In genomic region chr5:121842665-121843118, GRCm38 (mm10) we compare ENCODE assay signal across 8 mouse cellular contexts. TPM values are rescaled to one million over a fixed set of nuclear protein-coding genes. Genes with fewer than 3 reads are reported as not detected.
DNase-seq lines count a peak whose midpoint lies in the region; ATAC-seq and TF ChIP-seq lines count a peak whose summit lies in the region.

No protein-coding gene starts in this region.

- WGBS in hindbrain, embryonic 15.5 days = under 1% methylated on average over 33 of the region's 33 CpGs

- peak overlapping the region; percentile 84 for H3K4me2 ChIP-seq in hindbrain, embryonic 15.5 days

- TF ChIP-seq CTCF in gastrocnemius, adult 2 months (IDR thresholded peaks at IDR 0.05) = no peak; the same call in 1 of the 2 replicates

- peaks cover 24% of the 10 kb centered on the region for H3K4me1 ChIP-seq in hindbrain, embryonic 15.5 days (replicated peaks)
- peaks cover 71% of the 10 kb centered on the region for H3K4me1 ChIP-seq in megakaryocyte, embryonic 14.5 days

- DNase-seq in T-cell, adult 2 months (ENCODE audit: low spot score) = peak; percentile 81
- DNase-seq in cerebellum, postnatal 25 days = peak; percentile 93 to 95
- DNase-seq in gastrocnemius, adult 2 months = peak; percentile 91
- DNase-seq in left cerebral cortex, postnatal 14 days (ENCODE audit: low spot score in 2 of 2) = peak; percentile 77 to 86
- peak; percentile 83 to 85 for DNase-seq in right cerebral cortex, adult 2 months (ENCODE audit: low spot score in 2 of 2)
- DNase-seq in urinary bladder, postnatal 10 days (ENCODE audit: low spot score) = peak; percentile 47

- H3K9me3 ChIP-seq in hindbrain, embryonic 15.5 days = no peaks in the 10 kb centered on the region
- peaks cover 13% of the 10 kb centered on the region; the same call in 1 of the 2 replicates for H3K9me3 ChIP-seq in megakaryocyte, embryonic 14.5 days

- peak overlapping the region; percentile 73 for H3K4me3 ChIP-seq in gastrocnemius, adult 2 months
- peak overlapping the region; percentile 46 for H3K4me3 ChIP-seq in hindbrain, embryonic 15.5 days
- H3K4me3 ChIP-seq in megakaryocyte, embryonic 14.5 days (replicated peaks) = peak overlapping the region; percentile 92

- H3K36me3 ChIP-seq in hindbrain, embryonic 15.5 days = no peaks in the 10 kb centered on the region
- no peaks in the 10 kb centered on the region for H3K36me3 ChIP-seq in megakaryocyte, embryonic 14.5 days (replicated peaks; ENCODE audit: low read length)

- peak overlapping the region; percentile 83 for H3K27ac ChIP-seq in gastrocnemius, adult 2 months
- H3K27ac ChIP-seq in hindbrain, embryonic 15.5 days (replicated peaks) = no peak overlapping the region

- intact Hi-C loops in gastrocnemius, adult 2 months (cut with DNase I) = loop anchor here (1.0 to 10.0 kb wide), 3 partner anchors 27 to 214 kb away; no protein-coding TSS in a partner anchor
- intact Hi-C loops in left cerebral cortex, postnatal 14 days (cut with DNase I) = loop anchor here (5.0 kb wide), 1 partner anchor 130 kb away; the partner anchor contains the start of gene Atxn2

- ATAC-seq in hindbrain, embryonic 15.5 days (ENCODE audit: low FRiP score, low read depth) = peak; percentile 31

- H3K27me3 ChIP-seq in hindbrain, embryonic 15.5 days = peaks cover 44% of the 10 kb centered on the region
- peaks cover 46% of the 10 kb centered on the region for H3K27me3 ChIP-seq in megakaryocyte, embryonic 14.5 days (replicated peaks)

- H3K9ac ChIP-seq in hindbrain, embryonic 15.5 days = peak overlapping the region; percentile 45

RNA-seq across cellular contexts. Expression of gene Sh2b3, which starts 5.2 kb away (rescaled TPM):
- 10 to 100 TPM; 11.9 to 15.4 TPM for total RNA-seq in gastrocnemius, adult 2 months (2021)
- 8.0 TPM in 2 replicates for polyA plus RNA-seq in hindbrain, embryonic 15.5 days (2015; fragmentation: Nextera tagmentation; extraction: Ambion mirVana)
- 10 to 100 TPM; 20.3 to 20.4 TPM for total RNA-seq in left cerebral cortex, postnatal 14 days (2021)
- 156 and 517 TPM in 2 replicates for polyA plus RNA-seq in megakaryocyte, embryonic 14.5 days (2012; ENCODE audit: insufficient read depth, low replicate concordance)

RNA-seq across cellular contexts. Expression of gene Pheta1, which starts 6.1 kb away (rescaled TPM):
- total RNA-seq in gastrocnemius, adult 2 months (2021) = 1 to 10 TPM; 4.7 to 6.4 TPM
- 40.3 and 42.0 TPM in 2 replicates for polyA plus RNA-seq in hindbrain, embryonic 15.5 days (2015; fragmentation: Nextera tagmentation; extraction: Ambion mirVana)
- 10 to 100 TPM; 10.3 to 12.6 TPM for total RNA-seq in left cerebral cortex, postnatal 14 days (2021)
- polyA plus RNA-seq in megakaryocyte, embryonic 14.5 days (2012; ENCODE audit: insufficient read depth, low replicate concordance) = 12.8 and 13.0 TPM in 2 replicates
